Mouse (Mus musculus): ENCODE measurements around the gene Shisa6.

Shisa6 gene

GRCm38 (mm10) chr11:66247115-66247514 lies 278.6 kb downstream of the Shisa6 start:
- DNase-seq (ENCODE audit: extremely low read depth, low read depth) = no peak

- DNase-seq (ENCODE audit: extremely low read depth, low read depth) = no peak
Observed at GRCm38 (mm10) chr11:66236557-66236956, 289.2 kb downstream of the Shisa6 start.

GRCm38 (mm10) chr11:66232891-66233290 lies 292.9 kb downstream of the Shisa6 start:
- no peak for DNase-seq (ENCODE audit: extremely low read depth, low read depth)

GRCm38 (mm10) chr11:66222133-66222532 lies 303.6 kb downstream of the Shisa6 start:
- DNase-seq (ENCODE audit: extremely low read depth, low read depth) = no peak

- DNase-seq (ENCODE audit: extremely low read depth, low read depth) = no peak
Observed at GRCm38 (mm10) chr11:66218469-66218868, 307.3 kb downstream of the Shisa6 start.

GRCm38 (mm10) chr11:66188627-66189287 lies 337.0 kb downstream of the Shisa6 start:
- DNase-seq (ENCODE audit: extremely low read depth, low read depth) = no peak

GRCm38 (mm10) chr11:66188146-66188545 lies 337.6 kb downstream of the Shisa6 start:
- no peak for DNase-seq (ENCODE audit: extremely low read depth, low read depth)

- DNase-seq (ENCODE audit: extremely low read depth, low read depth) = no peak
Observed at GRCm38 (mm10) chr11:66177781-66178180, 348.0 kb downstream of the Shisa6 start.

GRCm38 (mm10) chr11:66167801-66168651 lies 357.7 kb downstream of the Shisa6 start, which contains the start of gene Dnah9:
Gene Dnah9 (minus strand): TSS chr11:66168551.
- no peak for DNase-seq (ENCODE audit: extremely low read depth, low read depth)

- no peak for DNase-seq (ENCODE audit: extremely low read depth, low read depth)
Observed at GRCm38 (mm10) chr11:66164022-66164421, 361.7 kb downstream of the Shisa6 start.
